Mouse (Mus musculus): Measurements from ENCODE around the gene Usp48. TPM values are rescaled to one million over a fixed set of nuclear protein-coding genes. Genes with fewer than 3 reads are reported as not detected.

Gene Usp48
- 31.8 and 34.6 TPM in 2 replicates for polyA plus RNA-seq (2015; fragmentation: Nextera tagmentation; extraction: Ambion mirVana)

- ATAC-seq (ENCODE audit: extremely low read depth, insufficient number of reproducible peaks, low FRiP score, low TSS enrichment): peak; percentile 86
- Histone ChIP-seq H3K4me3 (peak within 1 kb of the TSS; percentile 86), H3K27ac (replicated peaks) (peak within 1 kb of the TSS; percentile 99), H3K9ac (peak within 1 kb of the TSS; percentile 95), H3K9me3 (no peaks in the 10 kb centered on the region), H3K36me3 (no peaks in the 10 kb centered on the region), H3K27me3 (replicated peaks) (no peaks in the 10 kb centered on the region; the same call in 1 of the 2 replicates), H3K4me1 (peaks cover 34% of the 10 kb centered on the region), H3K4me2 (peak within 1 kb of the TSS; percentile 89)
- WGBS: under 1% methylated on average over 92 of the region's 92 CpGs
Measured at GRCm38 (mm10) chr4:137593601-137594495, at the start of gene Usp48. TSS of gene Usp48 (plus strand) at chr4:137593755.

- no peaks in the 10 kb centered on the region for H3K27me3 ChIP-seq (replicated peaks)
- no peak overlapping the region for H3K9ac ChIP-seq
- no peak for ATAC-seq (ENCODE audit: extremely low read depth, insufficient number of reproducible peaks, low FRiP score, low TSS enrichment)
- H3K4me3 ChIP-seq: no peak overlapping the region
- no peaks in the 10 kb centered on the region for H3K4me1 ChIP-seq
- no peaks in the 10 kb centered on the region; the same call in 1 of the 2 replicates for H3K9me3 ChIP-seq
- no peak overlapping the region for H3K27ac ChIP-seq (replicated peaks)
- WGBS: 88% methylated on average over 9 of the region's 9 CpGs
- H3K36me3 ChIP-seq: peaks cover 100% of the 10 kb centered on the region
- no peak overlapping the region for H3K4me2 ChIP-seq
Measured at GRCm38 (mm10) chr4:137545568-137545967, 48.0 kb upstream of the Usp48 start.

GRCm38 (mm10) chr4:137546003-137546525 lies 47.5 kb upstream of the Usp48 start:
- H3K27me3 ChIP-seq (replicated peaks): no peaks in the 10 kb centered on the region
- ATAC-seq (ENCODE audit: extremely low read depth, insufficient number of reproducible peaks, low FRiP score, low TSS enrichment): no peak

GRCm38 (mm10) chr4:137553466-137553865 lies 40.1 kb upstream of the Usp48 start:
- ATAC-seq (ENCODE audit: extremely low read depth, insufficient number of reproducible peaks, low FRiP score, low TSS enrichment): no peak
- no peaks in the 10 kb centered on the region for H3K9me3 ChIP-seq
- no peak overlapping the region for H3K4me3 ChIP-seq
- no peaks in the 10 kb centered on the region for H3K27me3 ChIP-seq (replicated peaks)
- whole genome bisulfite sequencing: 90% methylated on average over 17 of the region's 17 CpGs
- H3K4me1 ChIP-seq: no peaks in the 10 kb centered on the region
- H3K27ac ChIP-seq (replicated peaks): no peak overlapping the region
- no peak overlapping the region for H3K4me2 ChIP-seq
- no peak overlapping the region for H3K9ac ChIP-seq
- H3K36me3 ChIP-seq: peaks cover 99% of the 10 kb centered on the region

More at GRCm38 (mm10) chr4:137546003-137546525, 47.5 kb upstream of the Usp48 start:
- H3K4me1 ChIP-seq: no peaks in the 10 kb centered on the region
- no peak overlapping the region for H3K9ac ChIP-seq
- no peak overlapping the region for H3K27ac ChIP-seq (replicated peaks)
- H3K9me3 ChIP-seq: no peaks in the 10 kb centered on the region; the same call in 1 of the 2 replicates
- peaks cover 100% of the 10 kb centered on the region for H3K36me3 ChIP-seq
- 85% methylated on average over 5 of the region's 5 CpGs for WGBS
- no peak overlapping the region for H3K4me3 ChIP-seq
- no peak overlapping the region for H3K4me2 ChIP-seq

GRCm38 (mm10) chr4:137556673-137557210 lies 36.8 kb upstream of the Usp48 start:
- H3K4me3 ChIP-seq: no peak overlapping the region
- no peak overlapping the region for H3K27ac ChIP-seq (replicated peaks)
- no peak overlapping the region for H3K4me2 ChIP-seq
- H3K9ac ChIP-seq: no peak overlapping the region
- no peaks in the 10 kb centered on the region for H3K9me3 ChIP-seq
- H3K27me3 ChIP-seq (replicated peaks): no peaks in the 10 kb centered on the region
- ATAC-seq (ENCODE audit: extremely low read depth, insufficient number of reproducible peaks, low FRiP score, low TSS enrichment): no peak
- no peaks in the 10 kb centered on the region for H3K4me1 ChIP-seq
- H3K36me3 ChIP-seq: peaks cover 95% of the 10 kb centered on the region
- WGBS: 89% methylated on average over 16 of the region's 16 CpGs

GRCm38 (mm10) chr4:137569873-137570272 lies 23.7 kb upstream of the Usp48 start:
- Histone ChIP-seq H3K9me3 (no peaks in the 10 kb centered on the region), H3K4me3 (no peak overlapping the region), H3K27ac (replicated peaks) (no peak overlapping the region), H3K4me1 (no peaks in the 10 kb centered on the region), H3K27me3 (replicated peaks) (no peaks in the 10 kb centered on the region), H3K36me3 (peaks cover 86% of the 10 kb centered on the region), H3K9ac (no peak overlapping the region), H3K4me2 (no peak overlapping the region)
- no peak for ATAC-seq (ENCODE audit: extremely low read depth, insufficient number of reproducible peaks, low FRiP score, low TSS enrichment)
- 67% methylated on average over 9 of the region's 9 CpGs for WGBS

- H3K4me3 ChIP-seq: no peak within 1 kb of the TSS
- no peak for ATAC-seq (ENCODE audit: extremely low read depth, insufficient number of reproducible peaks, low FRiP score, low TSS enrichment)
- H3K9me3 ChIP-seq: no peaks in the 10 kb centered on the region
- H3K27me3 ChIP-seq (replicated peaks): peaks cover 22% of the 10 kb centered on the region
- H3K4me1 ChIP-seq: peaks cover 7% of the 10 kb centered on the region
- 73% methylated on average over 10 of the region's 10 CpGs for WGBS
- no peak within 1 kb of the TSS for H3K9ac ChIP-seq
- H3K27ac ChIP-seq (replicated peaks): no peak within 1 kb of the TSS
- H3K36me3 ChIP-seq: peaks cover 40% of the 10 kb centered on the region
- H3K4me2 ChIP-seq: no peak within 1 kb of the TSS
Measured at GRCm38 (mm10) chr4:137574469-137574868, 19.1 kb upstream of the Usp48 start, which contains the start of gene Ldlrad2. TSS of gene Ldlrad2 (minus strand) at chr4:137574569.

- H3K4me3 ChIP-seq: no peak overlapping the region
- 96% methylated on average over 12 of the region's 12 CpGs for WGBS
- peaks cover 32% of the 10 kb centered on the region for H3K27me3 ChIP-seq (replicated peaks)
- no peaks in the 10 kb centered on the region for H3K9me3 ChIP-seq
- H3K36me3 ChIP-seq: peaks cover 10% of the 10 kb centered on the region
- no peak for ATAC-seq (ENCODE audit: extremely low read depth, insufficient number of reproducible peaks, low FRiP score, low TSS enrichment)
- no peak overlapping the region for H3K4me2 ChIP-seq
- H3K4me1 ChIP-seq: peaks cover 11% of the 10 kb centered on the region
- no peak overlapping the region for H3K27ac ChIP-seq (replicated peaks)
- H3K9ac ChIP-seq: no peak overlapping the region
Measured at GRCm38 (mm10) chr4:137577486-137577885, 16.1 kb upstream of the Usp48 start.

- Histone ChIP-seq H3K9ac (peak overlapping the region; percentile 73), H3K4me1 (peaks cover 11% of the 10 kb centered on the region), H3K9me3 (no peaks in the 10 kb centered on the region), H3K36me3 (peaks cover 4% of the 10 kb centered on the region), H3K4me2 (peak overlapping the region; percentile 71), H3K27ac (replicated peaks) (no peak overlapping the region), H3K27me3 (replicated peaks) (peaks cover 32% of the 10 kb centered on the region), H3K4me3 (peak overlapping the region; percentile 48)
- WGBS: 6% methylated on average over 39 of the region's 39 CpGs
- no peak; the same call in 1 of the 2 replicates for ATAC-seq (ENCODE audit: extremely low read depth, insufficient number of reproducible peaks, low FRiP score, low TSS enrichment)
Measured at GRCm38 (mm10) chr4:137578181-137578845, 15.2 kb upstream of the Usp48 start.

- Histone ChIP-seq H3K9me3 (no peaks in the 10 kb centered on the region), H3K4me2 (no peak overlapping the region), H3K4me3 (no peak overlapping the region), H3K4me1 (peaks cover 11% of the 10 kb centered on the region), H3K9ac (no peak overlapping the region), H3K36me3 (no peaks in the 10 kb centered on the region), H3K27ac (replicated peaks) (no peak overlapping the region), H3K27me3 (replicated peaks) (peaks cover 32% of the 10 kb centered on the region)
- ATAC-seq (ENCODE audit: extremely low read depth, insufficient number of reproducible peaks, low FRiP score, low TSS enrichment): no peak
- whole genome bisulfite sequencing: 28% methylated on average over 4 of the region's 4 CpGs
Measured at GRCm38 (mm10) chr4:137579789-137580188, 13.8 kb upstream of the Usp48 start.

- H3K27ac ChIP-seq (replicated peaks): no peak overlapping the region
- H3K4me1 ChIP-seq: peaks cover 11% of the 10 kb centered on the region
- H3K36me3 ChIP-seq: no peaks in the 10 kb centered on the region
- no peak overlapping the region for H3K9ac ChIP-seq
- no peak for ATAC-seq (ENCODE audit: extremely low read depth, insufficient number of reproducible peaks, low FRiP score, low TSS enrichment)
- no peak overlapping the region for H3K4me2 ChIP-seq
- H3K27me3 ChIP-seq (replicated peaks): peaks cover 32% of the 10 kb centered on the region
- H3K4me3 ChIP-seq: no peak overlapping the region
- H3K9me3 ChIP-seq: no peaks in the 10 kb centered on the region
- 52% methylated on average over 2 of the region's 2 CpGs for WGBS
Measured at GRCm38 (mm10) chr4:137580299-137580698, 13.3 kb upstream of the Usp48 start.

Data from heart, embryonic 13.5 days (tissue).